Mouse (Mus musculus) liver, embryonic 13.5 days (tissue): ENCODE data around the gene Fbxw8. TPM values are rescaled to one million over a fixed set of nuclear protein-coding genes. Genes with fewer than 3 reads are reported as not detected.

ENCODE experiments used
- ATAC-seq: fragments of 200-750 bp; cut with Nextera tagmentation; 2 replicates; pipeline ENCODE4 v1.8.0; 2017; ENCODE audit warnings: low read depth, mild to moderate bottlenecking, moderate number of reproducible peaks, moderate library complexity
- DNase-seq: peaks from one replicate; pipeline ENCODE4 v3.0.0; 2022
- H3K27ac ChIP-seq: fragments of 300-500 bp; sonication (generic); 2 replicates; pipeline ENCODE4 v1.5.1; 2015; ENCODE audit warnings: moderate library complexity, mild to moderate bottlenecking, inconsistent platforms
- H3K27me3 ChIP-seq: fragments of 300-500 bp; sonication (generic); 2 replicates; pipeline ENCODE4 v1.6.1; 2015; ENCODE audit warnings: mild to moderate bottlenecking, inconsistent platforms
- H3K36me3 ChIP-seq: fragments of 300-500 bp; sonication (generic); 2 replicates; pipeline ENCODE4 v1.6.1; 2015; ENCODE audit warnings: mild to moderate bottlenecking, inconsistent platforms
- H3K4me1 ChIP-seq: fragments of 300-500 bp; sonication (generic); replicated peaks from 2 replicates; pipeline ENCODE4 v1.6.1; 2015; ENCODE audit warnings: inconsistent platforms
- H3K4me2 ChIP-seq: fragments of 300-500 bp; sonication (generic); 2 replicates; pipeline ENCODE4 v1.6.1; 2015; ENCODE audit warnings: inconsistent platforms, mild to moderate bottlenecking, moderate library complexity
- H3K4me3 ChIP-seq: fragments of 300-500 bp; sonication (generic); replicated peaks from 2 replicates; pipeline ENCODE4 v1.5.1; 2015; ENCODE audit warnings: mild to moderate bottlenecking, inconsistent platforms
- H3K9ac ChIP-seq: fragments of 300-500 bp; sonication (generic); 2 replicates; pipeline ENCODE4 v1.6.1; 2015; ENCODE audit warnings: mild to moderate bottlenecking, inconsistent platforms
- H3K9me3 ChIP-seq: fragments of 300-500 bp; sonication (generic); replicated peaks from 2 replicates; pipeline ENCODE4 v1.6.1; 2016; ENCODE audit warnings: inconsistent platforms
- WGBS: fragments of 180-500 bp; shearing (Covaris S2); methylation state at CpG from one replicate; pipeline ENCODE4 v1.1.7; 2015; ENCODE audit not compliant: insufficient replicate concordance; 5-methylcytosine and 5-hydroxymethylcytosine counted together
- polyA plus RNA-seq: library from polyadenylated mRNA; unstranded; fragments of >200 nt; fragmentation: Nextera tagmentation; extraction: Ambion mirVana; gene quantifications from 2 replicates; pipeline ENCODE4 v1.2.1, GENCODE M21; 2015

Gene Fbxw8
- polyA plus RNA-seq, 1 experiment from 2014 or later: 10.0 TPM

DNA sequence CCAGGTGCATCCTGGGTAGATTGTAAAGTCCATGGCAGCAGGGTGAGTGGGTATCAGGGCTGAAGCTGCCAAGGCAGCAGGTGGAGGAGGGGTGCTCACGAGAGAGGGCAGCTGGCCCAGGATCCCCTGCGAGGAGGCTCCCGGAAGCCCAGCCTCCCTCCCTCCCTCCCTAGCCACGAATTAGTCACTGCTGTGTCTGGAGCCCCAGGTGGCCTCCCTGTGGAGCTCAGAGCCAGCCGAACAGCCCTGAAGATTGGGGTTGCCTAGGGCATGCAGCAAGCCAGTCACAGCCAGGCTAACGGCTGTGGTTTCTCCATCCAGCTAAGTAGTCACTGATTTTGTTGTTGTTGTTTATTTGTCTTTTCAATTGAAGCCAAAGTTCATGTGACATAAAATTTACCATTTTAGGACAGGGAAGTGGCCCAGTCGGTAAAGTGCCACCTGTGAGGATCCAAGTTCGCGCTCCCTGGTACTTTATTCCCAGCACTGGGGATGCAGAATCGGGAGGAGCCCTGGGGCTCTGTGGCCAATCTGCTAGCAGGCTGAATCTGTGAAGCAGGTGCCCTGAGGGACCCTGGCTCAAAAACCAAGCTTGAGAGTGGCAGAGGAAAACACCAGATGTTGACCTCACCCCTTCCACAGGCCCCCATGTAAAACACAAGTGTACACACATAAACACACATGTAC lies 117.3 kb downstream of the Fbxw8 start:
- no peak for DNase-seq
- H3K27me3 ChIP-seq: peaks cover 3% of the 10 kb centered on the region; the same call in 1 of the 2 replicates
- H3K4me1 ChIP-seq: 0 out of 2 replicates have a peak, but pooled peaks cover 6% of the 10 kb centered on the region
- no peak overlapping the region for H3K27ac ChIP-seq
- no peak overlapping the region for H3K4me2 ChIP-seq
- no peak overlapping the region for H3K9ac ChIP-seq
- H3K4me3 ChIP-seq: no peak overlapping the region
- no peaks in the 10 kb centered on the region for H3K9me3 ChIP-seq
- WGBS: 11% methylated on average over 10 of the region's 10 CpGs
- no peak for ATAC-seq
- no peaks in the 10 kb centered on the region for H3K36me3 ChIP-seq

DNA sequence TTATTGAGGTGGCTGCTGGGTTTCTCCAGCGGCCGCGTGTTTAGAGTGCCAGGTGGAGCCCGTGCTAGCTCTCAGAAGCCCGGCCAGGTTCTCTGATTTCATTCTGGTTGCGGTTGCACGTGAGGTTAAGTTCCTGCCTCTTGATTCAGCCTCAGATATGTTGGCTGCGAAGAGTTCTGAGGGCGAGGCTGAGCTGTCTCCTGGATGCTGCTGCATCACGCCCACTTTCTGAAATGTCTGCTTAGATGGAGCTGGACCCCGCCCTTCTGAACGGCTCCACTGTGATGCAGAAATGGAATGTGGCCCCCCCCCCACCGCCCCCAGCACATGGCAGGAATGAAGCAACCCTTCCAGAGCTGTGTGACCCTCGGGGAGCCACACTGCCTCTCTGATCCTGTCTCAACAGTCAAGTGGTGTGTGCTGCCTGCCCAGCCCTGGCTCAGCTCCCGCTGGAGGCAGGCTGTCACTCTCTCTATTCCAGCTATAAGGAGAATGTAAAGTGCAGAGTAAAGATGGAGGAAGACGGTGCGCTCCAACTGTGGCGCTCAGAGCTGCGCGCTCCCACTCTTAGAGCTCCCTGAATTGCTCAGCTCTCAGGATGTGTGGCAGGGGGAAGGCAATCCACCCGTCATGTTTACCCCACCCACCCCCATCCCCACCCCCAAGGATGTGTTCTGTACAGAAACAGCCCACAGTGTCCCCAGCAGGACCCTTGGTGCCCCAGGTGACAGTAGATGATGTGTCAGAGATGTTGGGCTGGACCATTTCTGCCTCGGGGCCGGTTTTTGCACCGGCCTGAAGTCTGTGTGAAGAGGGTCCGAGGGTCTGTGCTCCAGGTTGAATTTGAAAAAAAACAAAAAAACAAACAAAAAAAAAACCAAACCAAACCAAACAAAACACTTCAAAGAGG lies 118.1 kb downstream of the Fbxw8 start:
- H3K27me3 ChIP-seq: peaks cover 3% of the 10 kb centered on the region; the same call in 1 of the 2 replicates
- DNase-seq: no peak
- no peaks in the 10 kb centered on the region for H3K36me3 ChIP-seq
- no peak overlapping the region for H3K4me3 ChIP-seq
- H3K9ac ChIP-seq: no peak overlapping the region
- WGBS: 29% methylated on average over 25 of the region's 25 CpGs
- H3K9me3 ChIP-seq: no peaks in the 10 kb centered on the region
- no peak overlapping the region for H3K4me2 ChIP-seq
- no peak overlapping the region for H3K27ac ChIP-seq
- H3K4me1 ChIP-seq: 0 out of 2 replicates have a peak, but pooled peaks cover 6% of the 10 kb centered on the region
- no peak for ATAC-seq

DNA sequence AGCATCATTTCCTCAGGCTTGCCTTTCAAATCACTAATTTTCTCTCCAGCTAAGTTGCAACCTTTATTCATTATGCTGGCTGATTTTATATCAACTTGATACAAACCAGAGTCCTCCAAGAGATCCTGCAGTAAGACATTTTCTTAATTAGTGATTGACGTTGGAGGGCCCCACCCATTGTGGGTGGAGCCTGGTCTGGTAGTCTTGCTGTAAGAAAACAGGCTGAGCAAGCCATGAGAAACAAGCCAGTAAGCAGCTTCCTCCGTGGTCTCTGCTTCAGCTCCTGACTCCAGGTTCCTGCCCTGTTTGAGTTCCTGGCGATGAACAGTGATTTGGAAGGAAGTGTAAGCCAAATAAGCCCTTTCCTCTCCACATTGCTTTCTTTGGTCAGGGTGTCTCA lies 119.5 kb downstream of the Fbxw8 start:
- H3K9me3 ChIP-seq: no peaks in the 10 kb centered on the region
- no peak overlapping the region for H3K4me2 ChIP-seq
- no peak overlapping the region for H3K4me3 ChIP-seq
- DNase-seq (no peak), ATAC-seq (no peak)
- no peak overlapping the region for H3K9ac ChIP-seq
- H3K4me1 ChIP-seq: 0 out of 2 replicates have a peak, but pooled peaks cover 6% of the 10 kb centered on the region
- H3K27ac ChIP-seq: no peak overlapping the region
- H3K27me3 ChIP-seq: peaks cover 9% of the 10 kb centered on the region
- H3K36me3 ChIP-seq: no peaks in the 10 kb centered on the region
- 37% methylated on average over 3 of the region's 3 CpGs for WGBS

DNA sequence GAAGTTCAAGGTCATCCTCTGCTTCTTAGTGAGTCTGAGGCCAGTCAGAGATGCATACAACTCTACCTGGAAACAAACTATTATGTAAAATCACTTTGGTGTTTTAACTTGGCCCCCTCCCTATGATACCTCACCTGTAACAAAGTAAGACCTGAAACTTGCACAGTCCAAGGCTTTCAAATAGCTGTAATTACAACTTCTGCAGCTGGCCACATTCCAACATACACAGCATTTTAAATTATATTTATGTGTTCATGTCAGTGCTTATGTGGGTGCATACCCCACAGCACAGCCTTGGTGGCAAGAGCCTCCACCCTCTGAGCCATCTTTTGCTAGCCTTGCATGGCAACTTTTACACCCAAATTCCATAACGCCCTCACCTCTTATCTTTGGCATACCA lies 120.6 kb downstream of the Fbxw8 start:
- ATAC-seq: no peak
- no peaks in the 10 kb centered on the region for H3K9me3 ChIP-seq
- H3K4me1 ChIP-seq: 0 out of 2 replicates have a peak, but pooled peaks cover 6% of the 10 kb centered on the region

DNA sequence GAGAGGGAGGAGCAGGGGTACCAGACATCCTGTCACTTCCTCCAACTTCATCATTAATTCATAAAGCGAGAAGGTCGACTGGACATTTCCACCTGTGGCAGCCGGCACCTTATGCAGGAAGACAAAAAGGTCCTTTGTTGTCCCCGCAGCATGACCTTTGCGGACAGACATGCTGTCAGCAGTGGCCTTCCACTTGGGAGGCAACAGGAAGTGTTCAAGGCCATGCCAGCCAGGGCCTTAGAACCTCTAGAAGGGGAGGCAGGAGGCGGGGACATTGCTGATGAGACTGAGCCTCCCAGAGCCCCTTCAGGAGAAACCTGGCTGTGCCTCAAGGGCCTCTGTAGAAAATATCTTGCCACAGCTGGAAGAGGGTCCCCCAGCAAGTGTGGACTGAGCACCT lies 121.5 kb downstream of the Fbxw8 start:
- Histone ChIP-seq H3K9me3 (no peaks in the 10 kb centered on the region), H3K9ac (no peak overlapping the region), H3K27ac (no peak overlapping the region), H3K4me2 (no peak overlapping the region), H3K4me1 (peaks cover 13% of the 10 kb centered on the region), H3K27me3 (peaks cover 29% of the 10 kb centered on the region), H3K4me3 (no peak overlapping the region), H3K36me3 (no peaks in the 10 kb centered on the region)
- DNase-seq (no peak), ATAC-seq (no peak)
- 55% methylated on average over 6 of the region's 6 CpGs for WGBS

More for the DNA sequence above, 120.6 kb downstream of the Fbxw8 start:
- Histone ChIP-seq H3K27ac (no peak overlapping the region), H3K27me3 (peaks cover 21% of the 10 kb centered on the region), H3K9ac (no peak overlapping the region), H3K36me3 (no peaks in the 10 kb centered on the region), H3K4me3 (no peak overlapping the region), H3K4me2 (no peak overlapping the region)
- no peak for DNase-seq
- 67% methylated on average over 1 of the region's 1 CpGs for WGBS

DNA sequence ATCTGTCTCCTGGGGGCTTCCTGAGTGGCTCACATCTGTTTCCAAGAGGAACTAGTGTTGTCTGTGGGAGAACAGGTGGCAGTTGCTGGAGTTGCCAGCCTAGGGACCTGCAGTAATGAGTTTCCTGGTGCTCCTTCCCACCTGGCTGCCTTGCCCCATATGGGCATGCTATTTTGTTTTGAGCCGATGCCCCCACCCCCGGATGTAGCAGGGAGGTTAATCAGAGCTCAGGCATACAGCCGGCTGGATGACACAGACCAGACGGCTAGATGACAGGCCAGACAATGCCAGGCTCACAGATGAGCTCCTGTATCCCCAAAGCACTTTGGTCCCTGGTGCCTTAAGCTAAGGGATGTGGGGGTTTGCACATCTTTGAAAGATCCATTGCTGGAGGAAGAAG lies 121.9 kb downstream of the Fbxw8 start:
- no peak overlapping the region for H3K27ac ChIP-seq
- H3K27me3 ChIP-seq: peaks cover 34% of the 10 kb centered on the region
- peaks cover 18% of the 10 kb centered on the region for H3K4me1 ChIP-seq
- no peak overlapping the region for H3K4me2 ChIP-seq
- no peak overlapping the region for H3K4me3 ChIP-seq
- WGBS: 32% methylated on average over 4 of the region's 4 CpGs
- no peaks in the 10 kb centered on the region for H3K36me3 ChIP-seq
- no peak for DNase-seq
- H3K9me3 ChIP-seq: no peaks in the 10 kb centered on the region
- no peak for ATAC-seq
- H3K9ac ChIP-seq: no peak overlapping the region

DNA sequence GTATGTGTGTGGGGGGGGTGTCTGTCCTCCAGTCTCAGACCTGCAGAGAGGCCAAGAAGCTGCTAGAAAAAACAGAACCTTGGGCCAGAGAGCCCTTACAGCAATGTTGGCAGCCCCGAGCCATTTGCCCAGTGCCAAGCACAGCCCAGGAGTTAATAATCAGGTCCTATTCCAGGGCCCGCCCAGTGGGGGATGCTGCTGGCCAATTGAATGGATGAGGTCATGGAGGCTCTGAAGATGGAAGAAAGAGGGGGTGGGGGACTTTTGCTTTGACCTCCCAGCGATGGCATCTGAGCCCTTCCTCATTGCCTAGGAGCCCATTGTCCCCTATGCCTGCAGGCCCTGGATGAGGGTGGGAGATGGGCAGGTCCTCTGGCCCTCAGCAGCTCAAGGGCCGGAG lies 123.8 kb downstream of the Fbxw8 start:
- no peak overlapping the region for H3K27ac ChIP-seq
- WGBS: 37% methylated on average over 4 of the region's 4 CpGs
- no peak for DNase-seq
- peaks cover 22% of the 10 kb centered on the region for H3K4me1 ChIP-seq
- no peak overlapping the region for H3K4me3 ChIP-seq
- no peaks in the 10 kb centered on the region for H3K9me3 ChIP-seq
- no peaks in the 10 kb centered on the region for H3K36me3 ChIP-seq
- H3K4me2 ChIP-seq: no peak overlapping the region
- ATAC-seq: no peak
- H3K27me3 ChIP-seq: peaks cover 49% of the 10 kb centered on the region
- no peak overlapping the region for H3K9ac ChIP-seq

DNA sequence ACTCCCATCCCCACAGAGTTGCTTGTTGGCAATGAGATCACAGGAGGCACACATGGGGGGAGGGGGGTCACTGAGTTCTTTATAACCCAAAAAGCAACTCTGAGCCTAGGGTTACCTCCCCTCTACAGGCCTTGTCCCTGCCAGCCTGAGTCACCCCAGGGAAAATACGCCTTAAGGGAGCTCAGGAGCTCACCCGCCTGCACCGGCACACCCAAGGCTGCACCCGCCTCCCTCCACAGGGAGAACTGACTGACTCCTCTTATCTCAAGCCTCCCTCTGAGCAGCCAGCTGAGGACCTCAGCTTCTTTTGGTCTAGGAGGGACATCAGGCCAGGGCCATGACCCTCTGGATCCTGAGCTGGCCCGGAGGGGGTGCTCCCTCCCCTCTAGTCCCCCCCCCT lies 124.2 kb downstream of the Fbxw8 start:
- peaks cover 22% of the 10 kb centered on the region for H3K4me1 ChIP-seq
- no peak for DNase-seq
- H3K9me3 ChIP-seq: no peaks in the 10 kb centered on the region
- no peak overlapping the region for H3K27ac ChIP-seq
- no peaks in the 10 kb centered on the region for H3K36me3 ChIP-seq
- H3K4me2 ChIP-seq: no peak overlapping the region
- WGBS: 36% methylated on average over 5 of the region's 5 CpGs
- peak; percentile 29; the same call in 1 of the 2 replicates for ATAC-seq
- H3K27me3 ChIP-seq: peaks cover 54% of the 10 kb centered on the region
- H3K9ac ChIP-seq: no peak overlapping the region
- no peak overlapping the region for H3K4me3 ChIP-seq

DNA sequence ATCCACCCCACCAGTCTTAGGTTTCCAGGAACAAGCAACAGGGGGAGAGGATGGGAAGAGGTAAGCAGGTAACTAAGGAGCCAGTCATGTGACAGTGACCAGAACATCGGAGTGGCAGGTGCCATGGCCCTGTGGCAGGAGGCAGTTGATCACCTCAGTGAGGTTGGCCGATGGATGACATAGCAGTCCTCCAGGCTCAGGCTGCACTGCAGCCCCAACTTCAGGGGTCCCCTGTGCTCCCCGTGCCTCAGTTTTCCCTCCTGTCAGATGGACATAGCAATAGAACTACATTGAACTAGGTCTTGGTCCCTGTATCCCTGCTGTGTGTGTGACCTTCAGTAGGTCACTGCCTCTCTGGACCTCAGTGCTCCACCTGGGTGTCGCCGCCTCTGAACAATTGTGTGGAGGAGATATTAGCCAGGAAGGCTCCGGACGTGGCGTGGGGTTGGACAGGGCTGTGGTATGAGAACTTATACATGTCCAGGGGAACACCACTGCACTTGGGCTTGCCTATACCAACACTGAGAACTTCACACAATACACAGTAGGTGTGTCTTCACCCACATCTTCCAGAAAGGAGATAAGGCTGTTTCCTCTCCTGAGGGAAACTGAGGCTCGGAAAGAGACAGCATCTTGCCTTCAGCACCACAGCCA lies 125.1 kb downstream of the Fbxw8 start:
- Histone ChIP-seq H3K4me3 (no peak overlapping the region), H3K27ac (no peak overlapping the region), H3K9ac (no peak overlapping the region), H3K9me3 (no peaks in the 10 kb centered on the region), H3K4me2 (no peak overlapping the region), H3K27me3 (peaks cover 63% of the 10 kb centered on the region), H3K36me3 (no peaks in the 10 kb centered on the region), H3K4me1 (peaks cover 22% of the 10 kb centered on the region)
- WGBS: 65% methylated on average over 9 of the region's 9 CpGs
- no peak for DNase-seq
- ATAC-seq: no peak

DNA sequence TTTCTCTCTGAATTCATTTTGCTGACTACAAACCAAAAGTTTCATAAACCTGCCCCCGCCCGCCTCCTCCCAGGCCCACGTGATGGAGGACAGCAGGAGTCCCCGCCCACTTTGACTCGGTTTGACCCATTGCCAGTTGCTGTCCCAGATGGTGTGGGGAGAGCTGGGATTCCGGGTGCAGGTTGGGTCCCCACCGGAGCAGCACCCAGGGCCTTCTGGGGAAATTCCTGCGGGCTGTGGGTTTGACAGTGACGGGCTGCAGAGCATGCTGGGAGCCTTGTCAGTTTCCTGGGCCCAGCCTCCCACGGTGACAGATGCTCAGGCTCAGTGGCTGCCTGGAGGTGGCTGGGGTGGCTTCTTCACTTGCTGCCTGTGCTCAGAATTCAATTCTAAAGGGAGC lies 125.8 kb downstream of the Fbxw8 start:
- peak overlapping the region; percentile 56 for H3K4me3 ChIP-seq
- no peak overlapping the region for H3K9ac ChIP-seq
- H3K27ac ChIP-seq: no peak overlapping the region
- H3K4me1 ChIP-seq: peaks cover 22% of the 10 kb centered on the region
- H3K36me3 ChIP-seq: no peaks in the 10 kb centered on the region
- ATAC-seq: no peak
- no peak for DNase-seq
- peak overlapping the region; percentile 71 for H3K4me2 ChIP-seq
- WGBS: 3% methylated on average over 10 of the region's 10 CpGs
- peaks cover 63% of the 10 kb centered on the region for H3K27me3 ChIP-seq
- no peaks in the 10 kb centered on the region for H3K9me3 ChIP-seq

DNA sequence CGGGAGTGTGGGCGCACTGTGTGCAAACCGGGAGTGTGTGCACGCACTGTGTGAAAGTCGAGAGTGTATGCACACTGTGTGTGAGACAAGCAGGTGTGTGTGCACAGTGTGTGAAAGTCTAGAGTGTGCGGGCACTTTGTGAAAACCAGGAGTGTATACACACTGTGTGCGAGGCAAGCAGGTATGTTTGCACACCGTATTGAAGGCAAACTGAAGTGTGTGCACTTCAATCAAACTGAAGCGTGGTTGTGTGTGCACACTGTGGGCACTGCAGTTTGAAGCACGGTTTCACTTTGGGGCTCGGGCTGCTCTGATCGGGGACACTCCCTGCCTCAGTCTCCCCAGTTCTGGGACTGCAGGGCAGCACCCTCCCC lies 126.2 kb downstream of the Fbxw8 start:
- peak overlapping the region; percentile 56 for H3K4me3 ChIP-seq
- no peaks in the 10 kb centered on the region for H3K36me3 ChIP-seq
- peaks cover 22% of the 10 kb centered on the region for H3K4me1 ChIP-seq
- DNase-seq (no peak), ATAC-seq (peak; percentile 16; the same call in 1 of the 2 replicates)
- H3K9ac ChIP-seq: no peak overlapping the region
- H3K27ac ChIP-seq: no peak overlapping the region
- peaks cover 63% of the 10 kb centered on the region for H3K27me3 ChIP-seq
- no peaks in the 10 kb centered on the region for H3K9me3 ChIP-seq
- 5% methylated on average over 12 of the region's 12 CpGs for WGBS
- H3K4me2 ChIP-seq: peak overlapping the region; percentile 71
